Mouse (Mus musculus) large intestine, adult 2 months (tissue): ENCODE results near the gene Cyp2d22. TPM values are rescaled to one million over a fixed set of nuclear protein-coding genes. Genes with fewer than 3 reads are reported as not detected.
A peak's percentile ranks its signal among the peaks of the same experiment; 100 is the strongest.

Experiments used
- DNase-seq: peaks from one replicate; pipeline ENCODE4 v3.0.0-alpha.2; 2012; ENCODE audit warnings: low read depth, low spot score
- WGBS: fragments of 180-500 bp; shearing (Covaris S2); methylation state at CpG from one replicate; pipeline ENCODE4 v1.1.7; 2018; 5-methylcytosine and 5-hydroxymethylcytosine counted together
- polyA plus RNA-seq: library from polyadenylated mRNA; depleted of rRNA; stranded (reverse); fragments of >200 nt; gene quantifications from 2 replicates; pipeline ENCODE4 v1.2.3, GENCODE M21; 2012

Cyp2d22 gene
- polyA plus RNA-seq, 1 experiment, result 22.4 TPM

DNA sequence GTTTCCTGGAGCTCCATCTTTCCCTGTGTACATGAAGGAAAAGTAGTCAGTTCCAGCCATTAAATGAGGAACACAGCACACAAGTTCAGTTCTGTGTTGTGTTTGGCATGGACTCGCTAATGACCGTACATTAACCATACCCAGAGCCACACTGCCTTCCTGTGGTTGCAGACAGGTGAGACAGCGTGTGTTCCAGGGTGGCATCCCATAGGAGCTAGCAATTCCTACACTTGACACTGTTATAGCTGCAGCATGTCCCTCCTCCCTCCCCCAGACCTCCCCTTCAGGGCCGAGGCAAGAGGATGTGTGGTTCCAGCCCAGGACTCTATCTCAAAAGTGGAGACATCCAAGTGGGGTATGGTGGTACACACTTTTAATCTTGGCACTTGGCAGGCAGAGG, 29.7 kb downstream of the Cyp2d22 start:
- 56% methylated on average over 4 of the region's 4 CpGs for whole genome bisulfite sequencing
- no peak for DNase-seq

DNA sequence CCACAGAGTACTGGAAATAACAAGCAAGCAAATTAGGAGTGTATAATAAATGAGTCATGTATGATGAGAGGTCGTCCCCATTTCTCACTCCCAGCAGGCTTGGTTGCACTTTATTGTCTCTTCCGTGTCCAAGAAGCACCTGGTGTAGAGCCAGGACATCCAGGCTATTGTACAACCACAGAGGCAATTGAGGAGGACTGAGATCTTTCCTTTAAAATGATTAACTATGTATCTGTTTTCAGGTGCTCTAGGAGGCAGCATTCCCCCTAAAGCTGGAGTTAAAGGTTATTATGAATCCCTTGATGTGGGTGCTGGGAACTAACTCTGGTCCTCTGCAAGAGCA, 31.1 kb downstream of the Cyp2d22 start:
- 21% methylated on average over 2 of the region's 2 CpGs for WGBS
- DNase-seq, result no peak

DNA sequence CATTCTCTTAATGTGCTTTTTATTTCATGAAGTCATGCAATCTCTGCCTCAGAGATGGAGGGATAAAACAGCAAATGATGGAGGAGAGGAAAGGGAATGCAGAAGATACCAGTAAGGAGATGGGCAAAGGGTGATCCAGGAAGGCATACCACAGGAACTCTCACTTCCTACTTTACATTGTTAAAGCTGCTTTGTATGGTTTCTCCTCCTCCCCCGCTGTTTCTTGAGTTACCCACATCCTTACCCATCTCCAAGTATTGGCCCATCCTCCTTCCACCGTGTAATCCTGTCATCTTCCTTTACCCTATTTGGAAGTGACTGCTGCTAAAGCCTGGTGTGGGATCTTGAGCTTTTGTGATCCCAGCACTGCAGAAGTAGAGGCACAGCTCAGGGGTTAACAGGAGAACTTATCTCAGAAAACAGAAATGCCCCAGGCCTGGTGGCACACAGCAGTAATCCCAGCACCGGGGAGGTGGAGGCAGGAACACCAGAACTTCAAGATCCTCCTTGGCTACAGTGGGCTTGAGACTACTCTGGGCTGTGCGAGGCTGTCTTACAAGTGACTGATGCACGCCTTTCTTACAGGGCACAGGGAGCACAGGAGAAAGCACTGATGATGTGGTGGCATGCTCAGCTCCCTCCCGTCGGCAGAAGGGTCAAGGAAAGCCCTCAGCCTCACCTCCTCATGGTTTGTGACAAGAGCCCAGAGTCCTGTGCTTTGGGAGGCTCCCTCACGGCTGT, 31.6 kb downstream of the Cyp2d22 start:
- no peak for DNase-seq
- WGBS, result 58% methylated on average over 8 of the region's 8 CpGs

DNA sequence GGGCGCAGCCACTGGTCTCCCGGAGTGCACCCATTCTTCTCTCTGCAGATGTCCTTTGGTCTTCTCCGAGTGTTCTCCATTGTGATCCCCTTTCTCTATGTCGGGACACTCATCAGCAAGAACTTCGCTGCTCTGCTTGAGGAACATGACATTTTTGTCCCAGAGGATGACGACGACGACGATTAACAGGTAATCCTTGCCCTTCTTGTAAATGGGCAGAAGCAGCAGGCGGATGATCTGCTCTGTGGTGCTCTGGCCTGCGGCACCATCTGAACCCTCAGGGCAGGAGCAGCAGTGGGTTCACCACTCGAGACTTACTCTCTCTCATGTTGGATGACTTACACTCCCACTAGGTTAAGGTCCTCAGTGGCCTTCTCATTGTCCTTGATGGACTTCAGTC, 32.2 kb downstream of the Cyp2d22 start:
- whole genome bisulfite sequencing, result 91% methylated on average over 12 of the region's 12 CpGs
- DNase-seq, result no peak

- WGBS, result 42% methylated on average over 4 of the region's 4 CpGs
- no peak for DNase-seq
Measured at GRCm38 (mm10) chr15:82347303-82347676, 32.8 kb downstream of the Cyp2d22 start.

DNA sequence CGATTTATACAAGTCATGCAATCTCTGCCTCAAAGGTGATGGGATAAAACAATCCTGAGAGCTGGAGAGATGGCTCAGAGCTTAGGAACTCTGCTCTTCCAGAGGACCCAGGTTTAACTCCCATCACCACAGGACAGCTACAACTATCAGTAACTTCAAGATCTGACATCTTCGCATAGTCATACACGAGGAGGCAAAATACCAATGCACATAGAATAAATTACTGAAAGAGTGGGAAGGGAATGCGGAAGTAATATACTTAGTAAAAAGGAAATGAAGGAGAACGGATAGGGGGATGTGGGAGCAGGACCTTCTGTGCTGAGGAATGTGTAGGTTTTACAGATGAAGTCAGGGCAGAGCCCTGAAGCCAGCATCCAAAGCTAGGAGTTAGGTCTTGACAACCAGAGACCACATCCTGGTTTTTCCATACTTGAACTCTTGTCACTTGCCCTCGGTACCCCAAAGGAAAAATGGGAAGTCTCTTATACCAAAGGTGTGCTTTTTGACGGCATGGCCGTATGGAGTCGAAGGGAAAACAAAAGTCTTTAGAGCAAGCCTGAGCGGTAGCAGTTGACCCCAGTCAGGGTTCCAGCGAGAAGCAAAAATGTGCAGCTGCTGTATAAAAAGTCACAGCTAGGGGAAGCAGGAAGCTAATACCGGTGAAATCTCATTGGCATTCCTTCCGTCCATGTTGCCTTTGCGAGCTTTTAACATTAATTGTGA, 33.3 kb downstream of the Cyp2d22 start:
- WGBS, result 7% methylated on average over 14 of the region's 14 CpGs
- no peak for DNase-seq

- under 1% methylated on average over 51 of the region's 51 CpGs for WGBS
- DNase-seq, result peak; percentile 99
Measured at GRCm38 (mm10) chr15:82345820-82346470, 34.1 kb downstream of the Cyp2d22 start.

GRCm38 (mm10) chr15:82344971-82345370, 35.1 kb downstream of the Cyp2d22 start:
- WGBS, result 73% methylated on average over 6 of the region's 6 CpGs
- no peak for DNase-seq

DNA sequence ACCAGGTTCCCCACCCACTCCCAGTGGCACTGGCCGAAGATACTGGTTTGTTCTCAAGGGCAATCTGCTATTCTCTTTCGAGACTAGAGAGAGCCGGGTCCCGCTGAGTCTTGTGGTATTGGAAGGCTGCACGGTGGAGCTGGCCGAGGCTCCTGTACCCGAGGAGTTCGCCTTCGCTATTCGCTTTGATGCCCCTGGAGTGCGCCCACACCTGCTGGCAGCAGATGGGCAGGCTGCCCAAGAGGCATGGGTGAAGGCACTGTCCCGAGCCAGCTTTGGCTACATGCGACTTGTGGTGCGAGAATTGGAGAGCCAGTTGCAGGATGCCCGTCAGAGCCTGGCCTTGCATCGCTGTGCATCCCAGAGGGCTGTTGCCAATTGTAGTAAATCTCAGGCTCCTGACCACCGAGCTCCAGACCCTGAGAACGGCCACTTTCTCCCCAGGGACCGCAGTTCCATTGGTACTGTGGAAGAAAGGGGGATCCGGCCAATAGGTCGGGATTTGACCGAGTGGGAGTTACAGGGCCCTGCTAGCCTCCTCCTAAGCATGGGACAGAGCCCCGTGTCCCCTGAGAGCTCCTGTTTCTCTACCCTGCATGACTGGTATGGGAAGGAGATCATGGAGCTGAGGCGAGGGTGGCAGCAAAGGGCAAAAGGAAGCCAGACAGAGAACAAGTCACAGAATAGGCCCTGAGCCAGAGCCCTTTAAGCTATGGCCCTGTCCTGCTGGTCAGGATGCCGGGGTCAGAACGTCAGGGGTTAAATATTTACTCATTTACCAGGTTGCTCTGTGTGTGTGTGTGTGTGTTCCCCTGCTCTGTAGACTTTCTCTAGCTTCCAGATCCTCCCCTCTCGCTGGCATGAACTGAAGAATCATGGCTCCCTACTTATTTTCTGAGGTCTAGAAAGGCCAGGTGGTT, 36.4 kb downstream of the Cyp2d22 start:
- DNase-seq, result no peak
- WGBS, result 85% methylated on average over 27 of the region's 27 CpGs

DNA sequence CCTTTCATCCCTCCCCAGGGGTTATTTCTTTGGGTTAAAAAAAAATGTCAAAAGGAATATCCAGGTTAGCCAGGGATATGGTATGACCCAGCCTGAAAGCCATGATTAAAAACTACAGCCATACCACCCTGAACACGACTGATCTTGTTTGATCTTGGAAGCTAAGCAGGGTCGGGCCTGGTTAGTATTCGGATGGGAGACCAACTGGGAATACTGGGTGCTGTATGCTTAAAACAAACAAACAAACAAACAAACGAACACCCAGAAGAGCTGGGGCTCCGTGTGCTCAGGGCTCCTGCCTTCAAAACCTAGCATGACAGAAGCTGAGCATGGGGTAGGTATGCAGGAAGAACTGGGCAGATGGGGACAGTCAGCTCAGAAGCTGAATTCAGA, 37.5 kb downstream of the Cyp2d22 start:
- WGBS, result 82% methylated on average over 5 of the region's 5 CpGs
- no peak for DNase-seq

- WGBS, result 68% methylated on average over 15 of the region's 15 CpGs
- DNase-seq, result no peak
Measured at GRCm38 (mm10) chr15:82341675-82342542, 38.2 kb downstream of the Cyp2d22 start.

DNA sequence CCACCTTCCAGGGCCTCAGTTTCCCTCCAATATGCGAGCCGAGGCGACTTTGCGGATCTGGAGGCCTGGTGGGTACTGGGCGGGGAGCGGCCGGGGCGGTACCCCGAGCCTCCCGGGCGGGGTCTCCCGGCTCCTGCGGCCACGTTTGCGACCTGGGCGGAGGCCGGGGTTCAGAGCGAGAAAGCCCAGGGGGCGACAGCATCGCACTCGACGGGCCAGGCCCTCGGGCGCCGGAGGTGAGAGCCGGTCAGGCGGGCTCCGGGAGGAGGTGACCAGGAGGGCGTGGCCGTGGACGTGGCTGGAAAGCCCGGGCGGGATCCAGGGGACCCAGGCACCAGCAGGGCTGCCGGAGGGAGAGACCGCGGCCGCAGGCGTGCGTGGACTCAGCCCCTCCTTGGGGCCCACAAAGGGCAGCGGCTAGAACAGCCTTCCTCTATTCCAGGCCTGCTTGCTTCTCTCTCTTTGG, 39.0 kb downstream of the Cyp2d22 start:
- no peak for DNase-seq

GRCm38 (mm10) chr15:82340414-82341035, 39.5 kb downstream of the Cyp2d22 start:
- DNase-seq, result no peak
- WGBS, result 53% methylated on average over 21 of the region's 21 CpGs

More for the DNA sequence above, 39.0 kb downstream of the Cyp2d22 start:
- WGBS, result 4% methylated on average over 40 of the region's 40 CpGs

GRCm38 (mm10) chr15:82339634-82340254, 40.3 kb downstream of the Cyp2d22 start:
- DNase-seq, result no peak

DNA sequence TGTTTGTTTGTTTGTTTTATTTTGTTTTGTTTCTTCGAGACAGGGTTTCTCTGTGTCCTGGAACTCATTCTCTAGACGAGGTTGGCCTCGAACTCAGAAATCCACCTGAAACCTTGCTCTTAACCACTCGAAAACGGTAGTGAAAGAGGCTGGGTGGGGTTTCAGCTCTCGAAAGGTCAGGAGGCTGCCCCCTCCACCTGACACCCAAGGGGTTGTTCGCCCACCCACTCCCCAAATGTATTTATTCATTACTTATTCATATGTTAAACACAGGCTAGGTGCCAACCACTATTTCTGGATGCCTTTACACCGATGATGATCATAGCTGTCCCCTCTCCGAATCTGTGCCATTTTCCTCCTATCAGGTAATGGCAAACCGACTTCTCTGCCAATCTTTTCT, 40.9 kb downstream of the Cyp2d22 start:
- no peak for DNase-seq
- 52% methylated on average over 10 of the region's 10 CpGs for WGBS

More at GRCm38 (mm10) chr15:82339634-82340254, 40.3 kb downstream of the Cyp2d22 start:
- 59% methylated on average over 8 of the region's 8 CpGs for WGBS

DNA sequence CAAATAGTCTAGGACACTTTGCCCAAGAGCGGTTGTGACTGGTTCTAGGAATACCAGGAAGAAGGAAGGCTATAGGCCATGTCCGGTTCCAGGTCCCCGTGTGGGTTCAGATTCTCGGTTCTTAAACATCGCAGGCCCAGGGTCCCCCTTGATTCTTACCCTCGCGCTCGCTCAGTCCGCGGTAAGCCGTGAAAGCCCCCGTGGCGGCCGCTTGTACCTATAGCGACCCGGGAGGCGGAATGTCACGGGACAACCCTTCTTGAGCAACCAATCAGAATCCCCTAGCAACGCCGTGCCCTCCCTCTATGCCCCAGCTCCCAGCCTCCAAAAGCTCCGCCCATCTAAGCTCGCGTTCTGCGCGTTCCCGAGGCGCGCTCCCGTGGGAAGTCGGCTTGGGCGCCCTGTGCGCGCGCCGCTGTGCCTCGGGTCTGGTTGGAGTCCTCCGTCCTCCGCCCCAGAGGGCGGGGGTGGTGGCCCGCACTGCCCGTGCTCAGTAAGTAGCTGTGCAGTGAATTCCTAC, 41.4 kb downstream of the Cyp2d22 start, which contains the start of the genes Naga, Pheta2 and Smdt1:
Gene Naga, minus strand, starts transcription at position 333 of the 520 bp plus-strand sequence.
Gene Pheta2, plus strand, starts transcription at position 350 of the 520 bp plus-strand sequence.
Gene Smdt1, plus strand, starts transcription at position 367 of the 520 bp plus-strand sequence.
- WGBS, result under 1% methylated on average over 41 of the region's 41 CpGs
- peak; percentile 97 for DNase-seq

- no peak for DNase-seq
- WGBS, result 6% methylated on average over 4 of the region's 4 CpGs
Measured at GRCm38 (mm10) chr15:82337875-82338274, 42.2 kb downstream of the Cyp2d22 start.
